In genomic region chr1:151879308-151879850, GRCm38 (mm10) we compare ENCODE assay signal across 18 mouse cellular contexts.
DNase-seq lines count a peak whose midpoint lies in the region; ATAC-seq and TF ChIP-seq lines count a peak whose summit lies in the region.
"Had no signal": no experiment of that assay in that cellular context is flagged by ENCODE, and none has a peak within 500 bp of the region (broad histone marks: within the 10 kb centered on the region; RNA-seq: fewer than 3 reads in every experiment).

No protein-coding gene starts in this region.

- H3K9ac ChIP-seq in hindbrain, embryonic 16.5 days (ENCODE audit: low read depth, low read length): no peak overlapping the region
- H3K9ac ChIP-seq in ES-Bruce4 (ENCODE audit: low read depth, poor library complexity, severe bottlenecking): no peak overlapping the region
- H3K9ac ChIP-seq: hindbrain, embryonic 14.5 days; liver, embryonic 15.5 days had no signal

- H3K27me3 ChIP-seq in hindbrain, embryonic 10.5 days (ENCODE audit: insufficient read depth, poor library complexity, severe bottlenecking): no peaks in the 10 kb centered on the region
- no peaks in the 10 kb centered on the region for H3K27me3 ChIP-seq in hindbrain, embryonic 16.5 days (replicated peaks; ENCODE audit: control insufficient read depth, insufficient read depth, low read length)
- no peaks in the 10 kb centered on the region for H3K27me3 ChIP-seq in ES-Bruce4 (ENCODE audit: control insufficient read depth, insufficient read depth, low read length, poor library complexity, severe bottlenecking)
- H3K27me3 ChIP-seq: CH12.LX; liver, embryonic 15.5 days had no signal

- peak; percentile 46 to 48 for DNase-seq in cerebellum, adult 18-20 months
- no peak for DNase-seq in cerebellum, postnatal 4 days (ENCODE audit: low spot score in 2 of 2)
- DNase-seq in hindbrain, embryonic 10.5 days (ENCODE audit: low spot score): no peak
- peak; percentile 35 to 48 for DNase-seq in cerebellum, postnatal 25 days
- DNase-seq in spleen, adult 18-20 months: no peak
- DNase-seq in ovary, postnatal 10 days (ENCODE audit: low spot score): no peak
- DNase-seq: adrenal gland, postnatal 10 days; gastrocnemius, postnatal 25 days; kidney, postnatal 25 days; lung, postnatal 10 days; right cerebral cortex, postnatal 4 days; thymus, adult 18-20 months had no signal

- H3K4me3 ChIP-seq in hindbrain, embryonic 10.5 days: no peak overlapping the region
- no peak overlapping the region for H3K4me3 ChIP-seq in hindbrain, embryonic 16.5 days (ENCODE audit: low read length)
- H3K4me3 ChIP-seq in ES-Bruce4 (ENCODE audit: low read depth, low read length): peak overlapping the region; percentile 78
- H3K4me3 ChIP-seq: liver, embryonic 15.5 days had no signal

- H3K4me2 ChIP-seq in hindbrain, embryonic 16.5 days (ENCODE audit: low read length): no peak overlapping the region
- H3K4me2 ChIP-seq: hindbrain, embryonic 14.5 days; liver, embryonic 15.5 days had no signal

- TF ChIP-seq CTCF in ES-Bruce4 (IDR thresholded peaks at IDR 0.05; ENCODE audit: low read depth, low read length): no peak

- H3K27ac ChIP-seq in hindbrain, embryonic 10.5 days: peak overlapping the region; percentile 67
- H3K27ac ChIP-seq in hindbrain, embryonic 16.5 days (ENCODE audit: low read depth, low read length): no peak overlapping the region
- no peak overlapping the region for H3K27ac ChIP-seq in ES-Bruce4 (ENCODE audit: insufficient read depth, low read length)
- H3K27ac ChIP-seq: hindbrain, embryonic 14.5 days; liver, embryonic 15.5 days had no signal

- H3K4me1 ChIP-seq in hindbrain, embryonic 10.5 days (replicated peaks): peaks cover 39% of the 10 kb centered on the region
- no peaks in the 10 kb centered on the region; the same call in 1 of the 2 replicates for H3K4me1 ChIP-seq in hindbrain, embryonic 16.5 days (ENCODE audit: control insufficient read depth, insufficient read depth, low read depth, low read length)
- H3K4me1 ChIP-seq in ES-Bruce4 (ENCODE audit: control insufficient read depth, insufficient read depth, low read length): peaks cover 4% of the 10 kb centered on the region
- H3K4me1 ChIP-seq: liver, embryonic 15.5 days had no signal

- 80% methylated on average over 11 of the region's 11 CpGs for WGBS in hindbrain, embryonic 10.5 days
- 85% methylated on average over 11 of the region's 11 CpGs for WGBS in hindbrain, embryonic 16.5 days

- no peak for ATAC-seq in hindbrain, embryonic 16.5 days
- ATAC-seq: intestine, postnatal 0 days had no signal

- no peak for TF ChIP-seq POLR2A in ES-Bruce4 (IDR thresholded peaks at IDR 0.05; ENCODE audit: insufficient read depth, low read length)

- TF ChIP-seq EP300 in ES-Bruce4 (IDR thresholded peaks at IDR 0.05; ENCODE audit: insufficient read depth, low read depth, low read length): no peak

- no peaks in the 10 kb centered on the region for H3K36me3 ChIP-seq in hindbrain, embryonic 10.5 days
- H3K36me3 ChIP-seq in hindbrain, embryonic 16.5 days (ENCODE audit: control insufficient read depth, insufficient read depth, low read length): no peaks in the 10 kb centered on the region
- no peaks in the 10 kb centered on the region for H3K36me3 ChIP-seq in ES-Bruce4 (ENCODE audit: control insufficient read depth, insufficient read depth, low read length, poor library complexity, severe bottlenecking)
- H3K36me3 ChIP-seq: liver, embryonic 15.5 days had no signal

- no peaks in the 10 kb centered on the region for H3K9me3 ChIP-seq in hindbrain, embryonic 10.5 days
- H3K9me3 ChIP-seq in hindbrain, embryonic 16.5 days (ENCODE audit: control insufficient read depth, low read length): no peaks in the 10 kb centered on the region
- no peaks in the 10 kb centered on the region for H3K9me3 ChIP-seq in ES-Bruce4 (replicated peaks; ENCODE audit: control insufficient read depth, insufficient read depth, low read length, poor library complexity, severe bottlenecking)
- H3K9me3 ChIP-seq: liver, embryonic 15.5 days had no signal

Comparison
In these comparisons a context has a peak if more than half of its experiments do, and no peak if none do; other contexts are left out.
1. DNase-seq: peak in cerebellum, adult 18-20 months (2 of 2) and cerebellum, postnatal 25 days (2 of 2); none in cerebellum, postnatal 4 days (0 of 2), hindbrain, embryonic 10.5 days (single experiment), spleen, adult 18-20 months (0 of 2) and ovary, postnatal 10 days (single experiment).